Mouse (Mus musculus) left cerebral cortex, postnatal 36 days (tissue): ENCODE data around the gene Mpped2. TPM values are rescaled to one million over a fixed set of nuclear protein-coding genes. Genes with fewer than 3 reads are reported as not detected.

Experiments
- DNase-seq, 2 experiments: peaks; one replicate each; pipeline ENCODE4 v3.0.0; 2021 to 2022; ENCODE audit warnings: low spot score in 2 of 2, mixed read lengths in 1 of 2
- intact Hi-C: fragments of 180-260 bp; cut with DNase I; formaldehyde crosslinking; loops from one replicate; pipeline ENCODE4 v1.15.1; 2025
- total RNA-seq, 2 experiments: library from RNA; stranded (reverse); gene quantifications; 2 replicates each; pipeline ENCODE4 v1.2.3; 2021

The Mpped2 gene
- total RNA-seq = 10 to 100 TPM; 31.9 to 38.8 TPM

- intact Hi-C loops = loop anchor here (5.0 to 10.0 kb wide), 3 partner anchors 178 to 269 kb away; no protein-coding TSS in a partner anchor
- DNase-seq = peak; percentile 51 to 63
These were observed at the start of gene Mpped2 for GRCm38 (mm10) chr2:106692783-106693701. Gene Mpped2 (plus strand): TSS chr2:106693269.

- intact Hi-C loops = no loop called here
- no peak for DNase-seq
These were observed 48.3 kb upstream of the Mpped2 start for GRCm38 (mm10) chr2:106644782-106645181.

GRCm38 (mm10) chr2:106649686-106650570 lies 43.1 kb upstream of the Mpped2 start:
- intact Hi-C loops = loop anchor here (2.0 kb wide), 1 partner anchor 45 kb away; no protein-coding TSS in a partner anchor
- peak; percentile 82 to 83 for DNase-seq

- intact Hi-C loops = no loop called here
- no peak for DNase-seq
These were observed 40.9 kb upstream of the Mpped2 start for GRCm38 (mm10) chr2:106652151-106652550.

GRCm38 (mm10) chr2:106652741-106653140 lies 40.3 kb upstream of the Mpped2 start:
- DNase-seq = no peak
- intact Hi-C loops = no loop called here

GRCm38 (mm10) chr2:106653261-106653660 lies 39.8 kb upstream of the Mpped2 start:
- intact Hi-C loops = no loop called here
- DNase-seq = no peak

- DNase-seq = no peak
- intact Hi-C loops = no loop called here
These were observed 37.8 kb upstream of the Mpped2 start for GRCm38 (mm10) chr2:106655271-106655670.

GRCm38 (mm10) chr2:106665271-106665670 lies 27.8 kb upstream of the Mpped2 start:
- DNase-seq = no peak
- intact Hi-C loops = no loop called here

GRCm38 (mm10) chr2:106674319-106674718 lies 18.8 kb upstream of the Mpped2 start:
- DNase-seq = no peak
- intact Hi-C loops = no loop called here

GRCm38 (mm10) chr2:106677449-106677848 lies 15.6 kb upstream of the Mpped2 start:
- intact Hi-C loops = no loop called here
- DNase-seq = no peak

- intact Hi-C loops = no loop called here
- no peak for DNase-seq
These were observed 13.2 kb upstream of the Mpped2 start for GRCm38 (mm10) chr2:106679720-106680455.

GRCm38 (mm10) chr2:106683185-106683831 lies 9.8 kb upstream of the Mpped2 start:
- intact Hi-C loops = no loop called here

GRCm38 (mm10) chr2:106683832-106684231 lies 9.2 kb upstream of the Mpped2 start:
- intact Hi-C loops = no loop called here
- no peak for DNase-seq

More at GRCm38 (mm10) chr2:106683185-106683831, 9.8 kb upstream of the Mpped2 start:
- no peak for DNase-seq

- intact Hi-C loops = loop anchor here (5.0 to 10.0 kb wide), 3 partner anchors 177 to 270 kb away; no protein-coding TSS in a partner anchor
- DNase-seq = no peak
These were observed 1.2 kb upstream of the Mpped2 start for GRCm38 (mm10) chr2:106691753-106692363.

- intact Hi-C loops = loop anchor here (5.0 to 10.0 kb wide), 3 partner anchors 178 to 270 kb away; no protein-coding TSS in a partner anchor
- DNase-seq = no peak
These were observed 675 bp upstream of the Mpped2 start for GRCm38 (mm10) chr2:106692405-106692782.

- intact Hi-C loops = loop anchor here (2.0 to 10.0 kb wide), 4 partner anchors 43 to 268 kb away; no protein-coding TSS in a partner anchor
- peak; percentile 61 to 76 for DNase-seq
These were observed 865 bp downstream of the Mpped2 start for GRCm38 (mm10) chr2:106693702-106694566.

- intact Hi-C loops = loop anchor here (2.0 to 10.0 kb wide), 4 partner anchors 44 to 268 kb away; no protein-coding TSS in a partner anchor
- peak in 1 of 2 experiments; percentile 13 for DNase-seq
These were observed 1.5 kb downstream of the Mpped2 start for GRCm38 (mm10) chr2:106694567-106694885.
